Mouse (Mus musculus): ENCODE results near the gene Btbd35f3. TPM values are rescaled to one million over a fixed set of nuclear protein-coding genes. Genes with fewer than 3 reads are reported as not detected.
"Not testable (repeated sequence)": the region's sequence is repeated elsewhere in the genome, so short reads cannot be mapped to it uniquely, and the experiment has no call there.

The Btbd35f3 gene
- not detected in 2 replicates for polyA plus RNA-seq (2016; fragmentation: Nextera tagmentation; extraction: Ambion mirVana)

- H3K36me3 ChIP-seq; DNase-seq (ENCODE audit: low spot score); H3K4me1 ChIP-seq; H3K27me3 ChIP-seq (ENCODE audit: low read depth, poor library complexity, severe bottlenecking); H3K9me3 ChIP-seq (replicated peaks); H3K4me3 ChIP-seq; H3K27ac ChIP-seq: not testable (repeated sequence)
- WGBS: no CpG with 5 or more reads among the region's 3 CpGs
Observed at GRCm38 (mm10) chrX:4037374-4037773, at the start of gene Btbd35f3. Gene Btbd35f3, plus strand, starts transcription at chrX:4037674.

Other genes starting within 250 kb of the Btbd35f3 start
- not detected in 2 replicates for gene Btbd35f16, start 80.7 kb upstream of the Btbd35f3 start, polyA plus RNA-seq (2016; fragmentation: Nextera tagmentation; extraction: Ambion mirVana)
- gene Btbd35f28, start 158.9 kb downstream of the Btbd35f3 start, polyA plus RNA-seq (2016; fragmentation: Nextera tagmentation; extraction: Ambion mirVana): not detected in 2 replicates

All from limb, embryonic 10.5 days (tissue).